Mouse (Mus musculus) embryonic stem cell, embryonic (primary cell): ENCODE data around the gene Dleu7.

ENCODE experiments used
- CTCF ChIA-PET, 4 experiments: fragments of 300-600 bp in 2 of 4; fragments of 350-600 bp in 2 of 4; sonication (Branson Sonifier 250); formaldehyde crosslinking; loops; one replicate each; lab custom pipeline; 2022; ENCODE audit warnings: inconsistent platforms in 2 of 4; lab: Charles Lee
- POLR2A ChIA-PET, 4 experiments: fragments of 300-600 bp in 2 of 4; fragments of 350-600 bp in 2 of 4; sonication (Branson Sonifier 250); formaldehyde crosslinking; loops; one replicate each; lab custom pipeline; 2022; ENCODE audit warnings: antibody characterized with exemption in 4 of 4, inconsistent platforms in 1 of 4; lab: Charles Lee

The Dleu7 gene

DNA sequence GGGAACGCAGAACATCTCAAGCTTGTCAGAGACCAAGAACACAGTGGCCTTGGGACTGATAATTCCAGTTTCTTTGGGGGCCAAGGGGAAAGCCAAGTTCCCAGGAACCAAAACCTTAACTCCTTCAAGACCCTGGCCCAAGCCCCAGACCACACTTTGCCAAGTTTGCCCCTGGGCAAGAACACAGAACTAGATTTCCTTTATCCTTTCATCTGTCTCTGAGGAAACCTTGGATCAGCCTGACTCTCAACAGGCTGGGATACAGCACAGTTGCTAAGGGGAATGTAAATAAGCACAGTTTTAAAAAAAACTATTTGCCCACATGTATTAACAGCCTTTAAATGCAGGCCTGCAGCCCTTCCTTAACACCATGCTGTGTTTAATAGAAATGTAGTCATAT lies 14.7 kb upstream of the Dleu7 start:
- CTCF ChIA-PET: no interaction called here
- POLR2A ChIA-PET: no interaction called here

DNA sequence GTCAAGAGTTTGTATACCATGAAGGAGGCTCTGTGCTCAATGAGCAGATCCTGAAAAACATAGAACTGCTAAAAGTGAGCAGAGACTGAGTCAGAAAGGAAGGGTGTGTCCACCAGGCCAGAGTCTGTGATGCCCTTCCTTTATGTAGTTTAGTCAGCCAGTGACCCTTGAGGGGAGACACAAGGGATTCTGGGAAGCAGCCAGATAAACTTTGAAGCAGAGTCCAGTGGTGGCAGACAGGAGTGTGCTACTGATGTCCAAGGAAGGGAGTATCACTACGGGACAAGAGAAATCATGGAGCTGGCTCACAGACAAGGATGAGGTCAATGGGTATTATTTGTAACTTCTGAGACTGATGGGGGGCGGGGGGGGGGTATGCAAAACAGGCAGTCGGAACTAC lies 7.2 kb upstream of the Dleu7 start:
- ChIA-PET POLR2A (interaction anchor here in 2 of 4 experiments (1.2 to 4.7 kb wide), 2 partner anchors 31 to 33 kb away, joined by 4 to 32 read pairs; no protein-coding TSS in a partner anchor), CTCF (interaction anchor here in 3 of 4 experiments (0.6 to 0.8 kb wide), 4 partner anchors 45 to 376 kb away, joined by 3 to 4 read pairs (median 4); no protein-coding TSS in a partner anchor)

DNA sequence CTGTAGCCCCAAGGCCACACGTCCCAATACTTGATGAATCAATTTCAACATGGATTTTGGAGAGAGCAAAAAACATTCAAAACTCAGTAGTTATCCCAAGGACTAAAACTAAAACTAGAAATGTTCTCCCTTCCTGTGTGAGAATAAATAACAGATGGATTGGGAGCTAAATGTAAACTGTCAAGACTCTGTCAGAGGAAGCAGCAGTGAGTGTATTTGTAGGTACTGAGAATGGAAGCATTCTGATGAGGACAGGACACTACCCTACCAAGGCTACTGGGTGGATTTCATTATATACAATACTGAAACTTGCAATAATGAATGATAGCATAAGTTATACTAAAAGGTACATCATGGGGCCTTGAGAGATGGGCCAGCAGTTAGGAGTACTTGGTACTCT lies 6.0 kb upstream of the Dleu7 start:
- ChIA-PET POLR2A (no interaction called here), CTCF (no interaction called here)

DNA sequence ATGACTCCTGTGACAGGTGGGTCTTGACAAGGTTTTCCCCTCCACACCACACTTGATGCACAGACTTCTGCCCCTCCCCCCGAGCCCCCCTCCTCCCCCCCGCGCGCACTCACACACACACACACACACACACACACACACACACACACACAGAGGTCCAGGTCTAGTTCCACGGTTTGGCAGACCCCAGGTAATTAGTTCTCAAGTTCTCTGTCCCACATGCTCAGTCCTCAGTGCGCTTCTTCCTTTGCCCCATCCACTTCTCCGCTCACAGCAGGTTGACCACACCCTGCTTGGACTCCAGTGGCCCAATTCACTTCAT lies 720 bp downstream of the Dleu7 start:
- ChIA-PET POLR2A (interaction anchor here in 2 of 4 experiments (0.7 to 3.0 kb wide), 5 partner anchors 8 to 550 kb away, joined by 3 to 32 read pairs (median 5); no protein-coding TSS in a partner anchor), CTCF (interaction anchor here in 1 of 4 experiments (1.1 kb wide), 1 partner anchor 165 kb away, joined by 3 read pairs; no protein-coding TSS in a partner anchor)

DNA sequence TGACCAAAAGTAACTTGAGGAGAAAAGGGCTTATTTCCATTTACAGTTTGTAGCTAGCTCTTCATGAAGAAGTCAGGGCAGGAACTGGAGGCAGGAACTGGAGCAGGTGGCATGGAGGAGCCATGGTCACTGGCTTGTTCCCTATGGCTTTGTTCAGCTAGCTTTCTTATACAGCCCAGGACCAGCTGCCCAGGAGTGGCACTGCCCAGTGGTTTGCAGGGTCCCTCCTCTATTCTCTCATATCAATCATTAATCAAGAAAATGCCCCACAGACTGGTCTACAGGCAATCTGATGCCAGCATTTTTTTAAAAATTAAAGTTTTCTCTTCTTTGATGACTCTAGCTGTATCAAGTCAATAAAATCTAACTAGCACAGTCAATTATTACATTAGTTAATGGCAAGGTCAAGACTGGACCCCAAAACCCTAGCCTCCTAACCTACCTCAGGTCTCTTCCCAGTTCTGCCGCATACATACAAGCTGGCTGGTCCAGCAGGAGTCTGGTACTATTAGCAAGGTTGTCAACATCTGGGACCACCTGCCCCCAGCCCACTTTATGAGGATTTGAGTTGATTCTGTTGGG lies 1.4 kb downstream of the Dleu7 start:
- CTCF ChIA-PET: interaction anchor here in 1 of 4 experiments (1.1 kb wide), 1 partner anchor 165 kb away, joined by 3 read pairs; no protein-coding TSS in a partner anchor
- POLR2A ChIA-PET: no interaction called here

DNA sequence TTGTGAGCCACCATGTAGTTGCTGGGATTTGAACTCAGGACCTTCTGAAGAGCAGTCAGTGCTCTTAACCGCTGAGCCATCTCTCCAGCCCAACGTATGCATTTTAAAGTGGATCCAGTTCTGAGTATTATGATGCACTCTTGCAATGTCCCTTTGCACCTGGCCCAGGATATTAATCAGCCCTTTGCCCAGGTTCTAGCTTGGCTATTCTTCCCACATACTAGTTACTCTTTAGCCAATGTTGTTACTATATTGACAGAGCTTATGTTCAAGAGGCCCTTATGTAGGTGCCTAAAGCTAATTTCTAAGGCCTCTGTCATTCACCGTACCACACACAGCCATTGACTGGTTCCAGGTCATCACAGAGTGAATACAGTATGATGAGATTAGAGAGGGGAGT lies 4.1 kb downstream of the Dleu7 start:
- CTCF ChIA-PET: no interaction called here
- POLR2A ChIA-PET: no interaction called here

DNA sequence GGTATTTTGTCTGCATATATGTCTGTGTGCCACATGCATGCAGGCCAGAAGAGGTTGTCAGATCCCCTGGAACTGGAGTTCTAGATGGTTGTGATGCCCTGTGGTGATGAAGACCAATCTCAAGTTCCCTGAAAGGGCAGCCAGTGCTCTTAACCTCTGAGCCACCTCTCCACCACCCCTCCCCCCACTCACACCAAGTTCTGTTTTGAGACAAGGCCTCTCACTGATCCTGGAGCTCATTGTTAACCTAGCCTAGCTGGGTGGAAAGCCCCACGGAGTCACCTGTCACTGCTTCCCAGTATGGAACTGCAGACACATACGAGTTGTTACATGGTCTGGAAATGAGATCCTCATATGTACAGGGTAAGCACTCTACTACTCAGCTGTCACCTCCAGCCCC lies 9.9 kb downstream of the Dleu7 start:
- CTCF ChIA-PET: no interaction called here

DNA sequence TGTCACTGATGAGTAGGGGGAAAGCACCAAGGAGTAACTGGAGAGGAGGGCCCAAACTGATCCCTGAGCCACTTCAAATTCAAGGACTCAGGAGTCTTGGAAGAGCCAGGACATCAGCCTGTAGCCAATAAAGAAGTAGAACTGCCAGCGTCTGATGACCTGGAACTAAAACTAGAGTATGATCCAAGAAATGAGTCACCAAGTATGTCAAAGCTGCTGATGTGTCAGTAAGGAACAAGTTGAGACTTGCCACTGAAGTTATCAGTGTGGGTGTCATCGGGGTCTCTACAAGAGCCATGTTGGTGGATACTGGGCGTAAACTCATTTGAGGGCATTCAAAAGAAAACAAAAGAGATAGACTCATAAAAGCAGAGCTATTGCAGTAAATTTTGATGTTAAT lies 19.2 kb downstream of the Dleu7 start:
- CTCF ChIA-PET: no interaction called here
- POLR2A ChIA-PET: no interaction called here

More for the DNA sequence above, 9.9 kb downstream of the Dleu7 start:
- POLR2A ChIA-PET: no interaction called here

DNA sequence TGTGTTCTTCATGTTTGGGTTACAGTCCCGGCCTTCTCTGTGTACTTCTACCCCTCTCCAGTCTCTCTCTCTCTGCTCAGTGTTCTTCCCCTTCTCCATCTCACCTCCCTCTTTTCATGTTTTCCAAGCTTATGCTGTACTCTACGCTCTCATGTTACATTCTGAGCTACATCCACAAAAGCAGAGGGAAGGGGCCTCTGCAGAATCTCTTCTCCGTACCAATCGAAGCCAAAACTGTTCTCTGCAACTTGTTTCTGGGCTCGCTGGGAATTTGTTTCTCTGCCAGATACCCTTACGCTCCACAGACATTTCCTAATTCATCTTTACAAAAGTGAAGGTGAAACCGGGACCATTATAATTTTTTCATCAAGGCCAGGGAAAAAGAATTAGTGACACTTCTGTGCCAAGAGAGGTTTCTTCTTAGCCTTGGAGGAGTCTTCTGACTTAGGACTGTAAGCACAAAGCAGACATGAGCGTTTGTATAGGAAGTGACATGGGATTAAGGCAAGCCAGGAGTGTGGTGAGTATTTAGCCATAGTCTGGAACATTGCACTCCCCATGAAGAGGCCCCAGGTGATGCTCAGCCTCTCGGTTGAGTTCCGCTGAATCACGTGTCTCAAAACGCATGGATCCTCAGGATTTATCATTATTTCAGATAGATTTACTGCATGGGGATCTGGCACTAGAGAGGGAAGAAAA lies 22.0 kb downstream of the Dleu7 start:
- ChIA-PET POLR2A (no interaction called here), CTCF (no interaction called here)

DNA sequence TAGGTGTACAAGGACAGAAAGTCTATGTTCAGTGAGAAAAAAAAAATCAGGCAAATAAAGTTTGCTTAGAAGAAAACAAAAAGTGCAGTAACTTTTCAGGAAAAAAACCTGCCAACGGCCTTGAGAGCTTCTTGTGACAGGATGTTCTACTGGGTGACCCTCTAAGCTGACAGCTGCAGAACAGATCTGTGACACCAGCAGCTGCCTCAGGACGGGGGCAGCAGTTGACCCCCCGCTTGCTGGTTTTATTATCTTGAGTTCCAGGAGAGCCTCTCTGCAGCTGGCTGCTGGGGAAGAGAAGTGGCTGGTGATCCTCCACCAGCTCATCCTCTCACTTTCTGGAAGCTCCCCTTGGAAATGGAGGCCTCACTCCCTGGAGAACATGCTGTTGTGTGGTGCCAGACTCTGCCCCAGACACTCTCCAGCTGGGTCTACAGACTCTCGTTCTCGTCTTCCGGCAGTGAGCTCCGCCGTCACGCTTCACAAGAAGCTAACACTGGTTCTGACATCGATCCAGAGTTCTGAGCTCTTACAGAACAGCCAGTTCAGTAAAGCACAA lies 33.8 kb downstream of the Dleu7 start:
- CTCF ChIA-PET: interaction anchor here in 3 of 4 experiments (0.6 to 0.7 kb wide), 4 partner anchors 42 to 1119 kb away, joined by 3 to 4 read pairs (median 4); no protein-coding TSS in a partner anchor

DNA sequence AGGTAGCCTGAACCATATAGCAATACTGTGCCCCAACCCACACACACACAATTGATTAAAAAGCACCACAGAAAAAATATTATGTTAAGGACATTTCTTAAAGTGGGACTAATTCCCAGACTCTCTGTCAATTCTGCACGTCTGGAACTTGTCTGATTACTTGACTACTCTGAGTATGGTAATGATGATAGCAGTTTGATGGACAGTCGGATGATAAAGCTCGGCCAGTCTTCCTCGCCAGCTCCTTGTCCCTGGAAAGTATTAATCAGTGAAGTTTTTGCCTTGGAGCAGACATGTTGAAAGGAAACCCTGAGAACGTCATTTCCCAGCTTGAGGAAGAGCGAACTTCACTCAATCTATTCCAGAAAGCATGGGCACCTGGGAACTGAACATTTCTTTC lies 34.7 kb downstream of the Dleu7 start:
- ChIA-PET CTCF (no interaction called here), POLR2A (no interaction called here)

More for the DNA sequence above, 33.8 kb downstream of the Dleu7 start:
- POLR2A ChIA-PET: interaction anchor here in 1 of 4 experiments (0.8 to 1.3 kb wide), 2 partner anchors 27 to 91 kb away, joined by 3 read pairs; no protein-coding TSS in a partner anchor

DNA sequence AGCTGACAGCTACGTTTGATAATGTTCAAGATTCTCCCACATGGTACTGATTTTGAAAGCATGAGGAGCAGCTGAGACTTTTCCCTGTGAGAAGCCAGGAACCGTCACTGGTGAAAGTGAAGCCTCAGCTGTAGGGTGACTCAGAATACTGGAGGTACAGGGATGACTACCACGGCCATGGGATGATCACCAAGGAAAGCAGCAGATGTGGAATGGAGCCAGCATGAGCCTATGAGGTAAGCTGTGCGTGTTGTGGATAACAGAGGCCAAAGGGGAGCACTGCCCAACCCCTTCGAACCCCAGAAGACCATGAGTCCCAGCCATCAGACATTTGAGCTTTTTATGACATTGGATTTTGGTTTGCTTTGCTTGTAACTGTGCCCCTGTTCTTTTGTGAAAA lies 36.8 kb downstream of the Dleu7 start:
- CTCF ChIA-PET: no interaction called here
- POLR2A ChIA-PET: interaction anchor here in 2 of 4 experiments (0.5 to 0.6 kb wide), 2 partner anchors 280 to 608 kb away, joined by 3 read pairs; no protein-coding TSS in a partner anchor

DNA sequence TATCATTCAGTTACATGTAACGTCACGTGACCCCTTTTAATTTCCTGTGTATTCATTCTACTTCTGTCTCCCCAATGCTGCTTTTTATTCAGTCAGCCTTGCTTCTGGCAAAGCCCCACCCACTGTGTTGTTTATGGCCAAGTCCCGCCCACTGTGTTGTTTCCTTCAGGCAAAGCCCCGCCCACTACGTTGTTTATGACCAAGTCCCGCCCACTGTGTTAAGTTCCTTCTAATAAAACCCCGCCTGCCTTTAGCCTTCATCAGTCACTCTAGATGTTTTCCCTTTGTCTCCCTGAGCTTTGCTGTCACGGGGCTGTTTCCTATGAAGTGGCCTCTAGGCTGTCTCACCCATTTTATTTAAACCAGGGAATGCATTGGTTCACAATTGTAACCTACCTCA lies 38.5 kb downstream of the Dleu7 start:
- POLR2A ChIA-PET: interaction anchor here in 1 of 4 experiments (1.5 kb wide), 1 partner anchor 78 kb away, joined by 3 read pairs; no protein-coding TSS in a partner anchor
- CTCF ChIA-PET: interaction anchor here in 2 of 4 experiments (0.6 to 1.2 kb wide), 2 partner anchors 45 to 203 kb away, joined by 4 read pairs; no protein-coding TSS in a partner anchor

DNA sequence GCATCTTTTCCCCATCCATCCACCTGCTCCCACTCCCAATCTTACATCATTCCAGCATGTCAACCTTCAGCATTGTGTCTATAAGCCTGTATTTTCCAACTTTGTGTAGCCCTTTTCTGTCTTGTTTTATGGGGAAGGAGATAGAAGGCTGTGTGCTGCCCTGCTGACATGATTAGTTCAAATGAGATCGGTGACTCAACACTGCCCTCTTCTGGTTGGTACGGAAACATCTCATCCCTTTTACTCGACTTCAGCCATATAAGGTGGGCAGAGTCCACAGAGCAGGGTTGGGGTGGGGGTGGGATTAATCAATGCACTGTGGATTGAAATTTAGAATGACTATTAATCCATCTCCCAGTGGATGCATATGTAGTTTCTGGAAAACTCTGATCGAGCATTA lies 40.8 kb downstream of the Dleu7 start:
- ChIA-PET POLR2A (interaction anchor here in 1 of 4 experiments (0.7 kb wide), 2 partner anchors 10 to 204 kb away, joined by 4 read pairs; partner anchors contain the start of gene Gucy1b2), CTCF (interaction anchor here in 3 of 4 experiments (0.6 to 0.9 kb wide), 3 partner anchors 78 to 715 kb away, joined by 3 to 6 read pairs (median 3); no protein-coding TSS in a partner anchor)

DNA sequence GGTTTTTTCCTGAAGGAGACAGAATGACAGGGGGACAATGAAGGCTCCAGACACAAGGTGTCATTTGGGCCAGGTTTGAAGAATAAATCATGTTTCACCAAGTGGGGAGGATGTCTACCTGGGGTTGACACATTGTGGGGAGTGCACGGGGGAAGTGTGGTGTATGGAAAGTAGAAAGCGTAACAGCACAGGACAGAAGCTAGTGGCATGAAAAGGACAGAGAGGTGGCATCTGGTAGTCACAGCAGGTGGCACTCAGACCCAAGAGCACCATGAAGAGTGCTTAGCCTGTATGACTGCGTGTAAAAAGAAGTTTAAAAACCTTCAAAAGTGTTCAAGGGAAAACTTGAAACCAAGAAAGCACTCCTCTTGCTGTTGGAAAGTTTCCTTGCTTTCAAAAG lies 42.8 kb downstream of the Dleu7 start:
- ChIA-PET POLR2A (interaction anchor here in 1 of 4 experiments (1.9 kb wide), 1 partner anchor 84 kb away, joined by 4 read pairs; no protein-coding TSS in a partner anchor), CTCF (interaction anchor here in 1 of 4 experiments (0.6 kb wide), 1 partner anchor 183 kb away, joined by 5 read pairs; no protein-coding TSS in a partner anchor)

DNA sequence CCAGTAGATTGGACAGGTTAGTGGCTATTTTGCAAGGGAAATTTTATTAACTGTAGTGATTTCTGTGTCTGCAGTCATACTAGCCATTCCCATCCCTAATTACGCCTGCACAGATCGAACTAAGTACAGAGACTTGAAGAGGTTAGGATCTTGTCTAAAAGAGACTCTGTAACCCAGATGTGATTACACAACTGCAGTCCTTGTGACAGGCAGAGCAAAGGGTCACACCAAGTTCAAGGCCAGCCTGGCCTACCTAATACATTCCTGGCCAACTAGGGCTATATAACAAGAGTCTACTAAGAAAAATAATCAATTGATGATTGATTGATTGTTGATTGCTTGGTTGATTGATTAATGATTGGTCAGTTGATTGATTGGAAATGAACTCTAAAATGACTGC lies 43.6 kb downstream of the Dleu7 start:
- ChIA-PET CTCF (no interaction called here), POLR2A (interaction anchor here in 2 of 4 experiments (1.9 to 2.5 kb wide), 2 partner anchors 85 kb away, joined by 4 to 8 read pairs; no protein-coding TSS in a partner anchor)

DNA sequence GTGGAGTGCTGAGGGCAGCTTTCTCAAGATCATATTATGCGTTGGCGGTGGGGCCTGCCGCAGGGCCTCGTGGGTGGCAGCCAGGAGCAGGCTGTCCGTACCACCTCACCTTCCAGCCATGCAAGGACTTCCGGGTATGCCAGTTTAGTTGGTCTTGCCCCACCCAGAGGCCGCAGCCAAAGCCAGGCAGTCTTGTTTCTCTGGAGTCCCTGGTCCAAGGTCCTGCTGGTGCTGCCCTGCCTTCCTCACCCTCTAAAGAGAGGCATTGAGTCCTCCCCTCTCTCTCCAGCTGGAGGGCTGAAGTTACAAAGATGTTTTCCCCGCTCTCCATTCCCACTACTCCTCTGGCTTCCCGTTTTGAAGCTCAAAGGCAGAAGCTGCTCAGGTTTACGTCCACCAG lies 44.1 kb downstream of the Dleu7 start:
- CTCF ChIA-PET: no interaction called here
- POLR2A ChIA-PET: interaction anchor here in 2 of 4 experiments (1.9 to 2.5 kb wide), 2 partner anchors 85 kb away, joined by 4 to 8 read pairs; no protein-coding TSS in a partner anchor

DNA sequence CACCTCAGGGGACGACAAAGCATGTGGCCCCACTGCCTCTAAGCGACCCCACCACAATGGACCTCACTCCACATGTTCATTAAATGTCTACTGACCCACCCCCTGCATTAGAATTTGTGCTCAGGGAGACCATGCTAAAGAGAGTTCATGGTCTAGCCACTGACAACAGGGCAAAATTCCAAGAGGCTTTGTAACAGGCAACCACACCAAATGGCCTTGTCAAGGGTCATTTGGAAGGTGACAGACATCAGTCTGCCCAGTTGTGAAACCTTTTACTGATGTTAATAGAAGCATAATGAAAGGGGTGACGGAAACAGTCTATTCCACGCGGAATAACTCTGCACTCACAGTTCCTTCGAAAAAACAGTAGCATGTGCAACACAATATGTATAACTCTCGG lies 44.5 kb downstream of the Dleu7 start:
- ChIA-PET POLR2A (interaction anchor here in 1 of 4 experiments (2.5 kb wide), 1 partner anchor 86 kb away, joined by 8 read pairs; no protein-coding TSS in a partner anchor), CTCF (no interaction called here)

DNA sequence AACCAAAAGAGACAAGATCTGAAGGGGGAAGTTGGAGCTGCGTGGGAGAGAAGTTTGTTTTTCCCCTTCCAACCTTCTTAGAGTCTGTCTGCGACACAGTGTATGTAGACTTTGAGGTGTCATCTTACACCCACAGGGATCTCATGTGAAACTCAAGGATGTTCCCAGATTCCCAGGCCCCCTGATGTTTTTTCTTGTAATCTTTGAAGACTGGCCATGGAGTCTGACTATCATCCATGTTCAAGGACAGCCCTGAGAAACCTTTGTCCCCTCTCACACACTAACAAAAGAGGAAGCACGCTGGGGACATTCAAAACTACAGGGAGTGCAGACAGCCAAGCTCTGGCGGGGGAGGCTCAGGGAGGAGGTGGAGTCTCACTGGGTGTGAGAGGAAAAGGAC lies 47.3 kb downstream of the Dleu7 start:
- ChIA-PET POLR2A (interaction anchor here in 1 of 4 experiments (1.0 kb wide), 1 partner anchor 87 kb away, joined by 3 read pairs; no protein-coding TSS in a partner anchor), CTCF (no interaction called here)
